Mouse (Mus musculus) layer of hippocampus, adult 9-11 months (tissue): Measurements from ENCODE around the gene Ptpn5.

Source experiments
- DNase-seq: peaks from one replicate; pipeline ENCODE4 v3.0.0; 2022

Gene Ptpn5

DNA sequence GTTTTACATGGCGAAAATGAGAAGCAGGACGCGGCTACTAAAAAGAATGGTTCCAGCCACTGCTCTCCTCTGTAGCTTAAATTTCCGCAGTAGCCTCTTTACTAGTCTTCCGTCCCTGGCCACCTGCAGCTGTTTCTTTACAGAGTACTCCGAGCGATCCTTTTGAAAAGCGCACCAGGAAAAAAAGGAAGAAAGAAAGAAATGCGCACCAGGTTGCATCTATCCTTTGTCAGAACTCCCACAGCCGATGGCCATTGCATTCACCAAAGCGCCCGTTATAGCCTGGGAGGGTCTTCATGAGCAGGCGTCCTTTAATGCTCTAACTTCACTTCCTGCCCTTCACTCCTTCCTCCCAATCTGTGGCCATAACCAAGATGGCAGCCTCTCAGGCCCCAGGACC lies at the start of gene Ptpn5:
Gene Ptpn5 (minus strand): TSS at position 354 of the 400 bp plus-strand sequence.
- DNase-seq = no peak

DNA sequence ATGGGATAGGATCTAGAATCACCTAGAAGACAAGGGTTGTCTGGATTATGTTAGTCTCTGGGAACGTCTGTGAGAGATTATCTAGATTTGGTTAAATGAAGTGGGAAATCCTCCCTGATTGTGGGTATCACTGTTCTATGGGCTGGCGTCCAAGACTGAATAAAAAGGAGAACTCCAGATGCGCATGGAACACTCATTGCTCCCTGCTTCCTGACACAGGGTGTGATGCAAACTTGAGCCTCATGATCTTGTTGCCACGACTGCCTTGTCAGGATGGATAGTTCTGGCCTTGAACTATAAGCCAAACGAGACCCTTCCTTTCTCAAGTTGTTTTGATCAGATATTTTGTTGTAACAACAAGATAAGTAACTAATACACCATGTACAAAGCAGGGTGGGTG lies 37.3 kb upstream of the Ptpn5 start:
- DNase-seq = no peak

DNA sequence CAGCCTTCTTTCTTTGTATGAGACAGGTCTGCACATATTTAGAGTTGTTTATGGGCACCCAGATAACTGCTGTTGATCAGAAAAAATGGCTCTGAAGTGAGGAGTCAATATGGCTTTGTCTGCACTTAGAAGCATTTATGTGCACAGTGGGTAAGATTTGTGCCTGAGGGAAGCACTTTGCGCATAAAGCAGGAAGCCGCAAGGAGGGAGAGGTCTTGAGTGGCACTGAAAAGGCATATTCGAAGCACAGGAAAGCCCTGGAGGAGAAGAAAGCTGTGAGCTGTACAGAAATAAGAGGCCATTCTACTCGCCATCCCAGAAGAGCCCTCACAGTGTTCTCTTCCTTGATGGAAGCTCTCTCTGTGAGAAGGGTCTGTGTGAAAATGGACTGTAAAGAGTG lies 31.5 kb upstream of the Ptpn5 start:
- no peak for DNase-seq

- no peak for DNase-seq
Observed at GRCm38 (mm10) chr7:47163203-47163602, 29.7 kb upstream of the Ptpn5 start.

GRCm38 (mm10) chr7:47158451-47158850 lies 25.0 kb upstream of the Ptpn5 start:
- no peak for DNase-seq

- DNase-seq = no peak
Observed at GRCm38 (mm10) chr7:47157743-47158142, 24.3 kb upstream of the Ptpn5 start.

DNA sequence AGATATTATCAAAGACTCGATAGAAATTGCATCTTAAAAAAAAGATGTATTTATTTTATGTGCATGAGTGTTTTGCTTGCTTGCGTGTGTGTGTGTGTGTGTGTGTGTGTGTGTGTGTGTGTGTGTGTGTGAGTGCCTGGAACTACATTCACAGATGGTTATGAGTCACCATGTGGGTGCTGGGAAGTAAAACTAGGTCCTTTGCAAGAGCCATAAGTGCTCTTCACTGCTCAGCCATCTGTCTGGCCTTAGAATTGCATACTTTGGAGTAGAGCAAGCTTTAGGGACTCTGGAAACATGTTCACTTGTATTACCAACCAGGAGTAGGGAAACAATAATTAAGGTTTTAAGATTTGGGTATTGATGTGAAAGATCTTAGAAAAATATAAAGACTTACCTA lies 22.4 kb upstream of the Ptpn5 start:
- peak; percentile 71 for DNase-seq

GRCm38 (mm10) chr7:47155396-47155795 lies 21.9 kb upstream of the Ptpn5 start:
- no peak for DNase-seq

DNA sequence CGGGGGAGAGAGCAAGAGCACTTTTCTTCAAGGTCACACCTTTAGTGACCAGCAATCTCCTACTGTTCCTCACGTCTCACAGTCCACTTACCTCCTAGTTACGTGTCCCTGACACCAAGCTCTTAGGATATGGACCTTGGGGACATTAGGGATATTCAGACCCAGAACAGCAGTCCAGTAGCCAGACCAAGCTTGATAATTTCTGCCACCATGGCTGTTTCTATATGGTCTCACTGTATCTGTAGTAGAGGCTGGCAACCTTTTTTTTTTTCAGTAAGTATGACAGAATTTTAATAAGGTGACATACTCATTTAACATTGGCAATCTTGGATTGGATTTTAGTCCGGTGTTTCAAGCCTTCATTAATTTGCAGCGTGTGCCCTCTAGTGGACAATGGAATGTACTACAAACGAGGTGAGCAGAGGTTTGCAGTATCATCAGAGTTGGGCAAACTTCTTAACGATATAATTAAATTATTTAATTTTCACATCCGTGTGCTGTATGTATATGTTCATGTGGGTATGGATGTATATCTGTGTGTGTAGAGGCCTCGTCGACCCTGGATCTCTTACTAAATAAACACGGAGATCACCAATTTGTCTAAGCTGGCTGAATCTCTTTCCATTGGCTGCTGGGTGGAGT lies 17.1 kb upstream of the Ptpn5 start:
- no peak for DNase-seq

DNA sequence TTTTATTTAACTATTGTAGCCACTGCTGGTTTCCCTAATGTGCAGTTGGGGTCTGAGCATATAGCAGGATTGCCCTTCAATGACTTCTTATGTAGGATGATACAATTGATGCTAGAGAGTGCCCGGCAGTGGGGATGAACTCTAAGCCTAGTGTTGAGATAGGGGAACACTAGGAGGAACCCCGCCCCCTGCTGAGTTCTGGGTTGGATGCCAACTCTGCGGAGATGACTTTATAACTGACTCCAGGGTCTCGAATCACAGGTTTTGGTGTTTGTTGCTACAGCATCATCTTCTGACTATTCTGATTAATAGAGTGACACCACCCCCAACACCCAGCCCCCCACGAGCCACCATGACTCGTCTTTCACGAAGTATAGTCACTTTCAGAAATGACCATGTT lies 14.8 kb upstream of the Ptpn5 start:
- DNase-seq = no peak

GRCm38 (mm10) chr7:47146034-47146812 lies 12.7 kb upstream of the Ptpn5 start:
- DNase-seq = no peak

DNA sequence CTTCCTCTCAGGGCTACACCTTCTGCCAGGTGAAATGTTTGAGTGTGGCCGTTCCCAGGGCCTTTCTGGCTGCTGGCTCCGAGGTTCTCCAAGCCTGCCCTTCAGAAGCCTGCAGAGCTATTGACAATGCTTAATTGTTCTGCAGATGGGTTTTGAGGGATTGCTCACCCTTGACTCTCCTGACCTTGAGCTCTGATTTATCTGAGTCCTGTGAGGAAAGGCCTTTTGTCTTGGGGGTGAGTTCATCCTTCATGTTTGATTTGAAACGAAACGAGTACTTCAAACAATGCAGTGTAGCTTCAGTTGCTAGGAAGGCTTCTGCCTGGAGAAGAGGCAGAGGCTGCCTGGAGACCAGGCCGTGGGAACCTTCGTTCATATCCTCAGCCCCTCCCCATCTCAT lies 10.8 kb upstream of the Ptpn5 start:
- no peak for DNase-seq

DNA sequence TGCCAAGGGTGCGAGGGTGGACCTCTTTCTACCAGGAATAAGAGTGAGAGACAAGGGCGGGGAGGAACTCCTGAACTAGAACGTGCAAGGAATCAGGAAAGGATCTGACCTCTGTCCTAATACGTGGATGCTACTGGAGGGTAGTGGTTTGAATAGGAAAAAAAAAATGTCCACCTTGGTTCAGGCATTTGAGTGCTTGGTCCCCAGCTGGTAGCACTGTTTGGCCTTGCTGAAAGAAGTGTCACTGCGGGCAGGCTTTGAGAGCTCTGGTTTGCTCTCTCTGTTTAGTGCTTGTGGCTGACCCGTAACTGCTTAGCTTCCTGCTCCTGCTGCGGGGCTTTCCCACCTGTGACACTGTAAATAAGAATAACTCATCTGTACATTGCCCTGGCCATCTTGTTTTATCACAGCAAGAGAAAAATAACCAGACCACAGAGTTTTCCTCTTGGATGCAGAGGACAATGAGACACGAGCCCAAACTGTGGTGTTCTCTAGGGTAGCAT lies 6.4 kb upstream of the Ptpn5 start:
- no peak for DNase-seq

DNA sequence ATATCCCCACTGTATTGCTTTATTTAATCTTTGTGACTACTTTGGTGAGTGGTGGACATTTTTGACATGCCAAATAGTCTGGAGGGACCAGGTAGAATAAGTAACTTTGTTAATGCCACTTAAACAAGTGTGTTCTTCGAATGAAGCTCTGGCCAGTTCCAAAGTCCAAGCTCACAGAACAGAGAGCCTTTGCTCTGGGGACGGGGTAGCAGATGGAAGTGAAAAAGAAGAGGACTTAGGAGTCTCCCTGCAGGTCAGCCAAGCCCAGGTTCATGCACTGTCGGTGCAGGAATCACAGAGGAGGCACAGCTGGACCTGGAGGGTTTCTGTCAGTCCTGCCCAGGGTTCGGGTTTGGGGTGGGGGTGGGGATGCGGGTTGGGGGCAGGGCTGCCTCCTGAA lies 1.1 kb upstream of the Ptpn5 start:
- no peak for DNase-seq

DNA sequence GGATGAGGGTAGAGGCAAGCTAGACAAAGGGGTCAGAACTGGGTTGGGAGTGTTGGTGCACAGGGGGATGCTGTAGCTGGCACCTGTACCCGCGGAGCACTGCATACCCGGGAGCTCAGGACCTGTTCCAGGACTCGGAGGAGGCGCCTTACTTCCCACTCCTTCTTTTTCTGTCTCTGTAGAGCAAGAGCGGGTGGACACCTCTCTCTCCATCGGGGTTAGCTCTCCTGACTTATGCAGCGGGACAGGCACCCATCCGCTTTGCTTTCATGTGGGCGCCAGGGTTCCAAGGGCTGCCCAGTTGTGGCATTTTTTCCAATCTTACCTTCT lies 588 bp downstream of the Ptpn5 start:
- no peak for DNase-seq

- peak; percentile 60 for DNase-seq
Observed at GRCm38 (mm10) chr7:47132180-47132930, 1.1 kb downstream of the Ptpn5 start.

DNA sequence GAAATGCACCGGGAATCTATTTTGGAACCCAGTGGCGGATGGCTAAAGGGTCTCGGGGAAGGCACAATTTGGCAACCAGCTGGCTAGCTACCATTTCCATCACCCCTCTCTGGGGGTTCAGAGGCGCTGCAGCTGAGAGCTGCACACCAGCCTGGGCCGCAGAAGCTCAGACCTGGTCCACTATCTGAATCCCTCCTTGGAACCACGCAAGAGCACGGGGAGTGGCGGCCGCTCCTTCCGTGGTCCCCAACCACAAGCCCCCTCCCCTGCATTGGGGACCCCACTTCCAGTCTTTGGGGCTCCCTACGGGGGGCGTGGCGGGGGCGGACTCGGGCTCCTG lies 1.7 kb downstream of the Ptpn5 start:
- DNase-seq = no peak

- DNase-seq = no peak
Observed at GRCm38 (mm10) chr7:47131258-47131657, 2.2 kb downstream of the Ptpn5 start.

DNA sequence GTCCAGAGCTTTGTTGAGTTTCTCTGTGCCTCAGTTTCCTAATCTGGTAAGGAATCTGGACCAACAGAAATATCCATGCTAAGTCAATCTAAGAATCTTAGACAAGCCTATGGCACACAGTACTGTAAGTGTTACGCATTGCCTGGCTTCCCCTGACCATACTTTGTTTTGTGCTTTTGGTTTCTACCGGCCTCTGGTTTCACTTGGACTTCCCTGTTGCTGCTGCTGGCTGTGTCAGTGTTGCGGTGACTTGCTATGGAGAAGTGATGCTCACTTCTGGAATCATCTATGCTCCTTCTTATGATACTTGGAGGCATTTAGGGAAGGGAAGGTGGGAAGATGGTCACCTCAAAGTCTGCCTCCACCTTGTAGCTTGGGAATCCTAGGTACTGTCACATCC lies 11.5 kb downstream of the Ptpn5 start:
- no peak for DNase-seq

- DNase-seq = peak; percentile 38
Observed at GRCm38 (mm10) chr7:47116666-47117065, 16.8 kb downstream of the Ptpn5 start.

- no peak for DNase-seq
Observed at GRCm38 (mm10) chr7:47115491-47115890, 18.0 kb downstream of the Ptpn5 start.

DNA sequence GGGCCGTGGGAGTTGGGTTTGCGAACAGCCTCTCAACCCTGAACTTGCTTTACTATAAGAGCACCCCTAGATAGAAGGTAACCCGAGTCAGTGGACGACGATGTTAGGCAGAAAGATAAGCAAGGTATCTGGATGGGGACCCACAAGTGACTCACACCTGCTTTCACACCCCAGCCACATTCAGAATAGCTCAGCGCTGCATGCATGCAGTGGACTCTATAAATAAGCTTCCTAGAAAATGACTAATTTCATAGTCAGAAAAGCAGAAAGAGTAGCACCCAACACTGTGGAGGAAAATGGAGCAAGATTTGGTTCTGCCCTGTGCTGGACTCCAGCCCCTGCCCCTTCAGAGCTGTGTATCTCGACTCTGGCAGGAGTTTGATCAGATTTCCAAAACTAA lies 20.1 kb downstream of the Ptpn5 start:
- peak; percentile 34 for DNase-seq

- no peak for DNase-seq
Observed at GRCm38 (mm10) chr7:47112036-47112435, 21.4 kb downstream of the Ptpn5 start.

DNA sequence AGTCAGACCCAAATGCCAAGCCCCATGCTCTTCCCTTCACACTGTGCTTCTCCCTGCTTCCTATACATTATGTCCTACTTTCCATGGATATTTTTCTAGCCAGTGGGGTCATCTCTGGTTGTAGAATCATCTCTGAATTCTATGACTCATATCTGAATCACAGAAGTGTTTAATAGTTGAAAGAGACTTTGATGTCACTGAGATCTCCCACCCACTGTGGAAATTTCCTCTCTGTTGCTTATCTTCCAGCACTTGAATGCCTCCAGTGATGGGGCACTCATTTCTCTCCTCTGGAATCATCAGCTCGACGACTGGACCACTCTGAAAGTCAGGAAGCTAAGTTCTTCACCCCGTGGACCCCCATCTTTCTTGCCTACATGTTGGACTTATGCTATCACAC lies 22.4 kb downstream of the Ptpn5 start:
- DNase-seq = no peak
